Mouse (Mus musculus): ENCODE results near the gene Fuz. TPM values are rescaled to one million over a fixed set of nuclear protein-coding genes. Genes with fewer than 3 reads are reported as not detected.
"Not testable (repeated sequence)": the region's sequence is repeated elsewhere in the genome, so short reads cannot be mapped to it uniquely, and the experiment has no call there.

Gene Fuz
- polyA plus RNA-seq, 1 experiment from 2014 or later: 24.8 TPM

- Histone ChIP-seq H3K4me3 (peak overlapping the region; percentile 19), H3K4me1 (peaks cover 61% of the 10 kb centered on the region)
- 91% methylated on average over 24 of the region's 24 CpGs for WGBS
Observed at GRCm38 (mm10) chr7:44864595-44865542, 31.0 kb upstream of the Fuz start.

GRCm38 (mm10) chr7:44866276-44867009, 29.4 kb upstream of the Fuz start:
- Histone ChIP-seq H3K36me3 (replicated peaks) (peaks cover 70% of the 10 kb centered on the region), H3K27ac (peak overlapping the region; percentile 96; the same call in 1 of the 2 replicates), H3K4me3 (peak overlapping the region; percentile 72), H3K27me3 (ENCODE audit: poor library complexity, severe bottlenecking) (no peaks in the 10 kb centered on the region), H3K4me1 (peaks cover 61% of the 10 kb centered on the region), H3K9me3 (no peaks in the 10 kb centered on the region)
- no peak for DNase-seq (ENCODE audit: extremely low spot score, low spot score)
- WGBS: 80% methylated on average over 15 of the region's 15 CpGs

More at GRCm38 (mm10) chr7:44864595-44865542, 31.0 kb upstream of the Fuz start:
- Histone ChIP-seq H3K27ac (no peak overlapping the region), H3K27me3 (ENCODE audit: poor library complexity, severe bottlenecking) (no peaks in the 10 kb centered on the region), H3K9me3 (no peaks in the 10 kb centered on the region), H3K36me3 (replicated peaks) (peaks cover 86% of the 10 kb centered on the region)
- no peak for DNase-seq (ENCODE audit: extremely low spot score, low spot score)

- DNase-seq (ENCODE audit: extremely low spot score, low spot score): no peak
- H3K27ac ChIP-seq: peak overlapping the region; percentile 96; the same call in 1 of the 2 replicates
- no peaks in the 10 kb centered on the region for H3K9me3 ChIP-seq
- H3K27me3 ChIP-seq (ENCODE audit: poor library complexity, severe bottlenecking): no peaks in the 10 kb centered on the region
- WGBS: 86% methylated on average over 19 of the region's 19 CpGs
- H3K36me3 ChIP-seq (replicated peaks): peaks cover 63% of the 10 kb centered on the region
- peak overlapping the region; percentile 72 for H3K4me3 ChIP-seq
- peaks cover 59% of the 10 kb centered on the region for H3K4me1 ChIP-seq
Observed at GRCm38 (mm10) chr7:44867010-44867702, 28.7 kb upstream of the Fuz start.

GRCm38 (mm10) chr7:44867802-44868201, 28.1 kb upstream of the Fuz start:
- WGBS: 68% methylated on average over 9 of the region's 9 CpGs
- Histone ChIP-seq H3K36me3 (replicated peaks) (peaks cover 56% of the 10 kb centered on the region), H3K9me3 (no peaks in the 10 kb centered on the region), H3K27ac (peak overlapping the region; percentile 96), H3K4me3 (peak overlapping the region; percentile 72), H3K4me1 (peaks cover 59% of the 10 kb centered on the region), H3K27me3 (ENCODE audit: poor library complexity, severe bottlenecking) (no peaks in the 10 kb centered on the region)
- DNase-seq (ENCODE audit: extremely low spot score, low spot score): no peak

- H3K36me3 ChIP-seq (replicated peaks): peaks cover 50% of the 10 kb centered on the region
- H3K4me3 ChIP-seq: peak overlapping the region; percentile 72
- 9% methylated on average over 16 of the region's 16 CpGs for WGBS
- no peaks in the 10 kb centered on the region for H3K9me3 ChIP-seq
- no peak for DNase-seq (ENCODE audit: extremely low spot score, low spot score)
- H3K4me1 ChIP-seq: peaks cover 63% of the 10 kb centered on the region
- H3K27ac ChIP-seq: peak overlapping the region; percentile 96
- no peaks in the 10 kb centered on the region for H3K27me3 ChIP-seq (ENCODE audit: poor library complexity, severe bottlenecking)
Observed at GRCm38 (mm10) chr7:44868465-44868864, 27.4 kb upstream of the Fuz start.

GRCm38 (mm10) chr7:44868919-44869696, 26.8 kb upstream of the Fuz start:
- Histone ChIP-seq H3K27me3 (ENCODE audit: poor library complexity, severe bottlenecking) (no peaks in the 10 kb centered on the region), H3K27ac (peak overlapping the region; percentile 96), H3K9me3 (no peaks in the 10 kb centered on the region), H3K4me1 (peaks cover 66% of the 10 kb centered on the region), H3K36me3 (replicated peaks) (peaks cover 43% of the 10 kb centered on the region), H3K4me3 (peak overlapping the region; percentile 72)
- peak; percentile 76 for DNase-seq (ENCODE audit: extremely low spot score, low spot score)
- under 1% methylated on average over 92 of the region's 108 CpGs for WGBS

- 13% methylated on average over 29 of the region's 29 CpGs for WGBS
- DNase-seq (ENCODE audit: extremely low spot score, low spot score): peak; percentile 96
- Histone ChIP-seq H3K36me3 (replicated peaks) (peaks cover 35% of the 10 kb centered on the region), H3K4me1 (peaks cover 60% of the 10 kb centered on the region), H3K4me3 (peak within 1 kb of the TSS; percentile 72), H3K27ac (peak within 1 kb of the TSS; percentile 96), H3K9me3 (no peaks in the 10 kb centered on the region), H3K27me3 (ENCODE audit: poor library complexity, severe bottlenecking) (no peaks in the 10 kb centered on the region)
Observed at GRCm38 (mm10) chr7:44869697-44870528, 26.0 kb upstream of the Fuz start, which contains the start of gene Ptov1. Gene Ptov1, minus strand, starts transcription at chr7:44869788.

- peaks cover 33% of the 10 kb centered on the region for H3K36me3 ChIP-seq (replicated peaks)
- peak overlapping the region; percentile 96 for H3K27ac ChIP-seq
- H3K4me3 ChIP-seq: peak overlapping the region; percentile 72
- H3K4me1 ChIP-seq: peaks cover 53% of the 10 kb centered on the region
- WGBS: 81% methylated on average over 6 of the region's 6 CpGs
- H3K27me3 ChIP-seq (ENCODE audit: poor library complexity, severe bottlenecking): no peaks in the 10 kb centered on the region
- DNase-seq (ENCODE audit: extremely low spot score, low spot score): no peak
- H3K9me3 ChIP-seq: no peaks in the 10 kb centered on the region
Observed at GRCm38 (mm10) chr7:44870614-44871013, 25.3 kb upstream of the Fuz start.

- H3K27ac ChIP-seq: no peak overlapping the region
- H3K4me1 ChIP-seq: peaks cover 48% of the 10 kb centered on the region
- peaks cover 33% of the 10 kb centered on the region for H3K36me3 ChIP-seq (replicated peaks)
- no peak overlapping the region for H3K4me3 ChIP-seq
- no peaks in the 10 kb centered on the region for H3K27me3 ChIP-seq (ENCODE audit: poor library complexity, severe bottlenecking)
- WGBS: 74% methylated on average over 1 of the region's 1 CpGs
- no peaks in the 10 kb centered on the region for H3K9me3 ChIP-seq
- DNase-seq (ENCODE audit: extremely low spot score, low spot score): no peak
Observed at GRCm38 (mm10) chr7:44871181-44871580, 24.7 kb upstream of the Fuz start.

- H3K9me3 ChIP-seq; H3K27ac ChIP-seq; H3K27me3 ChIP-seq (ENCODE audit: poor library complexity, severe bottlenecking); DNase-seq (ENCODE audit: extremely low spot score, low spot score); H3K4me3 ChIP-seq: not testable (repeated sequence)
- Histone ChIP-seq H3K36me3 (replicated peaks) (peaks cover 33% of the 10 kb centered on the region), H3K4me1 (peaks cover 42% of the 10 kb centered on the region)
- 88% methylated on average over 2 of the region's 2 CpGs for WGBS
Observed at GRCm38 (mm10) chr7:44871774-44872173, 24.1 kb upstream of the Fuz start.

- no peak for DNase-seq (ENCODE audit: extremely low spot score, low spot score)
- 90% methylated on average over 14 of the region's 14 CpGs for WGBS
- H3K36me3 ChIP-seq (replicated peaks): peaks cover 77% of the 10 kb centered on the region
- H3K9me3 ChIP-seq: no peaks in the 10 kb centered on the region
- H3K4me1 ChIP-seq: peaks cover 7% of the 10 kb centered on the region
- H3K27ac ChIP-seq: no peak overlapping the region
- no peaks in the 10 kb centered on the region for H3K27me3 ChIP-seq (ENCODE audit: poor library complexity, severe bottlenecking)
- H3K4me3 ChIP-seq: no peak overlapping the region
Observed at GRCm38 (mm10) chr7:44877833-44878232, 18.0 kb upstream of the Fuz start.

Measured in forebrain, embryonic 10.5 days (tissue).